Mouse (Mus musculus) left cerebral cortex, adult 11 months (tissue): Measurements from ENCODE around the gene Vmn1r11.

Experiments
- DNase-seq: peaks from one replicate; pipeline ENCODE4 v3.0.0; 2022; ENCODE audit warnings: low spot score

Vmn1r11 gene

GRCm38 (mm10) chr6:57133155-57133554 lies at the start of gene Vmn1r11:
TSS of gene Vmn1r11 (plus strand) at chr6:57133455.
- DNase-seq: no peak

DNA sequence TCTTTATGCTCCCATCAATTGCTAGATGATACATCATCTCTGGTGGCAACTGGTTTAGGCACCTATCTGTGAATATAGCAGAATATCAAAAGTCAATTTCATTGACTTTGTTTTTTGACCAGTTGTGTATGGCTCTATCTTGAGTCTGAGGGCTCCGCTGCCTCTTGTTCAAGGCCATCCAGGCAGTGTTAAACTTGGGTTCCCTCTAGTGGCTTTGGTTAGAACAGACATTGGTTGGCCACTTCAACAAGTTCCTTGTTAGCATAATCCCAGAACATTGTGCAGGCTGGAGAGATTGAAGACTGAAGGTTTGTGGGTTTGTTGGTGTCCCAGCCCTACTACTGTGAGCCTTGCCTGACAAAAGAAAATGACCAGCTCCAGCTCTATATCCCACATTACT lies 26.9 kb upstream of the Vmn1r11 start:
- no peak for DNase-seq

DNA sequence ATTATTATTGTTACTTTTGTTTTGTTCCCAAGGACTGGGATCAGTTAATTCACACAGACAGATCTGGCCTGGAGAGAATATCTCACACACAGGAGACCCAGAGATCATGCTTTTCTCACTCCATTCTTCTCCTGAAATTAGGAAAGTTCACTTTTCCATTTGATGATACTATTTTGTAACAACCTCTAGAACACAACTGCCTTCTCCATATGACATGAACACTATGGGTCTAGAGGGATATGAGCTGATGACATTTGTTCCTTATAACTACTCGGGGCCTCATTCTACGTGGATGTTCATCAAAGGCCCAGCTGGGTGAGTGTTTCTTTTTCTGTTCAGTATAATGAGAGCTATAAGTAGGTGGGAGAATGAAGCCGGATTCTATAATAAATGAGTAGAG lies 24.1 kb upstream of the Vmn1r11 start, which contains the start of gene Vmn1r10:
Gene Vmn1r10 (plus strand): TSS at position 301 of the 400 bp plus-strand sequence.
- no peak for DNase-seq

DNA sequence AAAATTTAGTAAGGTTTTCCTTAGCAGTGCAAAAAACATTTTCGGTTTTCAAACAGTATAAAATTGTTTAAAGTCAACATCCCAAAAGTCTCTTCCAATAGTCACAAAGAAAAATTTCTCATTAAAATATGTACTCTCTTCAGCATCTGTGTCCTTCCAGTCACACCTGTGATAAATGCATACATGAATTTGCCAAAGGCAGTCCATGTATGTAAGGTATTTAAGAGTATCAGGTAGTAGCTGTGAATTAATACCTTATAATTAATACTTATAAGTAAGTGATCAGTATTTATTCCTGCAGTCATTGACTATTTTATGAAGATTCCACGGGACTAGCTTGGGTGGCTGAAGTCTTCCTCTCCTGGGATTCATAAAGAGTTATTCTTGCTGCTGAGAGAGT lies 23.4 kb downstream of the Vmn1r11 start, which contains the start of gene Vmn1r12:
Gene Vmn1r12 (plus strand): TSS at position 301 of the 400 bp plus-strand sequence.
- DNase-seq: no peak
